Mouse (Mus musculus): ENCODE results near the gene Faap100. TPM values are rescaled to one million over a fixed set of nuclear protein-coding genes. Genes with fewer than 3 reads are reported as not detected.
A peak's percentile ranks its signal among the peaks of the same experiment; 100 is the strongest.

Gene Faap100
- polyA plus RNA-seq, 1 experiment from 2014 or later = 29.2 TPM

- peak; percentile 88 for DNase-seq (ENCODE audit: low spot score, missing footprints)
- peaks cover 9% of the 10 kb centered on the region for H3K4me1 ChIP-seq (ENCODE audit: control insufficient read depth, insufficient read depth, low read length)
- H3K9ac ChIP-seq (ENCODE audit: low read length) = 0 out of 2 replicates have a peak overlapping the region, but pooled peaks have one; percentile 16
- H3K9me3 ChIP-seq (ENCODE audit: control insufficient read depth, low read length) = no peaks in the 10 kb centered on the region
- no peak overlapping the region for H3K27ac ChIP-seq (ENCODE audit: low read depth, low read length)
- no peaks in the 10 kb centered on the region for H3K27me3 ChIP-seq (ENCODE audit: control insufficient read depth, insufficient read depth, low read length)
- WGBS = 33% methylated on average over 7 of the region's 7 CpGs
- H3K4me2 ChIP-seq = no peak overlapping the region
- H3K36me3 ChIP-seq (ENCODE audit: control insufficient read depth, insufficient read depth, low read length) = 0 out of 2 replicates have a peak, but pooled peaks cover 3% of the 10 kb centered on the region
- no peak overlapping the region for H3K4me3 ChIP-seq (ENCODE audit: low read depth, low read length)
- no peak for ATAC-seq (ENCODE audit: low FRiP score)
Observed at GRCm38 (mm10) chr11:120366443-120367027, 12.0 kb downstream of the Faap100 start.

GRCm38 (mm10) chr11:120362891-120363290 lies 15.7 kb downstream of the Faap100 start:
- Histone ChIP-seq H3K4me1 (ENCODE audit: control insufficient read depth, insufficient read depth, low read length) (peaks cover 16% of the 10 kb centered on the region), H3K36me3 (ENCODE audit: control insufficient read depth, insufficient read depth, low read length) (no peaks in the 10 kb centered on the region), H3K27me3 (ENCODE audit: control insufficient read depth, insufficient read depth, low read length) (no peaks in the 10 kb centered on the region), H3K4me2 (no peak overlapping the region), H3K27ac (ENCODE audit: low read depth, low read length) (no peak overlapping the region), H3K4me3 (ENCODE audit: low read depth, low read length) (no peak overlapping the region), H3K9me3 (ENCODE audit: control insufficient read depth, low read length) (no peaks in the 10 kb centered on the region), H3K9ac (ENCODE audit: low read length) (no peak overlapping the region)
- WGBS = 89% methylated on average over 6 of the region's 6 CpGs
- no peak for ATAC-seq (ENCODE audit: low FRiP score)
- no peak for DNase-seq (ENCODE audit: low spot score, missing footprints)

- Histone ChIP-seq H3K4me1 (ENCODE audit: control insufficient read depth, insufficient read depth, low read length) (peaks cover 16% of the 10 kb centered on the region), H3K27me3 (ENCODE audit: control insufficient read depth, insufficient read depth, low read length) (no peaks in the 10 kb centered on the region), H3K36me3 (ENCODE audit: control insufficient read depth, insufficient read depth, low read length) (no peaks in the 10 kb centered on the region), H3K4me2 (no peak within 1 kb of the TSS), H3K27ac (ENCODE audit: low read depth, low read length) (no peak within 1 kb of the TSS), H3K4me3 (ENCODE audit: low read depth, low read length) (no peak within 1 kb of the TSS), H3K9me3 (ENCODE audit: control insufficient read depth, low read length) (no peaks in the 10 kb centered on the region), H3K9ac (ENCODE audit: low read length) (no peak within 1 kb of the TSS)
- ATAC-seq (ENCODE audit: low FRiP score) (no peak), DNase-seq (ENCODE audit: low spot score, missing footprints) (peak; percentile 44)
- WGBS = 68% methylated on average over 10 of the region's 10 CpGs
Observed at GRCm38 (mm10) chr11:120361295-120361694, 17.3 kb downstream of the Faap100 start, which contains the start of gene Fscn2. Fscn2 (plus strand) TSS chr11:120361534.

GRCm38 (mm10) chr11:120360755-120361154 lies 17.8 kb downstream of the Faap100 start:
- Histone ChIP-seq H3K4me3 (ENCODE audit: low read depth, low read length) (no peak overlapping the region), H3K9me3 (ENCODE audit: control insufficient read depth, low read length) (no peaks in the 10 kb centered on the region), H3K4me1 (ENCODE audit: control insufficient read depth, insufficient read depth, low read length) (peaks cover 11% of the 10 kb centered on the region), H3K9ac (ENCODE audit: low read length) (no peak overlapping the region), H3K27me3 (ENCODE audit: control insufficient read depth, insufficient read depth, low read length) (no peaks in the 10 kb centered on the region), H3K36me3 (ENCODE audit: control insufficient read depth, insufficient read depth, low read length) (no peaks in the 10 kb centered on the region), H3K4me2 (no peak overlapping the region), H3K27ac (ENCODE audit: low read depth, low read length) (no peak overlapping the region)
- ATAC-seq (ENCODE audit: low FRiP score) = no peak
- no peak for DNase-seq (ENCODE audit: low spot score, missing footprints)
- WGBS = 75% methylated on average over 5 of the region's 5 CpGs

GRCm38 (mm10) chr11:120360062-120360461 lies 18.5 kb downstream of the Faap100 start:
- H3K27ac ChIP-seq (ENCODE audit: low read depth, low read length) = no peak overlapping the region
- WGBS = 61% methylated on average over 8 of the region's 8 CpGs
- ATAC-seq (ENCODE audit: low FRiP score) = no peak

GRCm38 (mm10) chr11:120359391-120359790 lies 19.2 kb downstream of the Faap100 start:
- Histone ChIP-seq H3K9me3 (ENCODE audit: control insufficient read depth, low read length) (no peaks in the 10 kb centered on the region), H3K4me1 (ENCODE audit: control insufficient read depth, insufficient read depth, low read length) (peaks cover 11% of the 10 kb centered on the region), H3K27ac (ENCODE audit: low read depth, low read length) (no peak overlapping the region), H3K4me2 (no peak overlapping the region), H3K27me3 (ENCODE audit: control insufficient read depth, insufficient read depth, low read length) (no peaks in the 10 kb centered on the region), H3K9ac (ENCODE audit: low read length) (no peak overlapping the region), H3K36me3 (ENCODE audit: control insufficient read depth, insufficient read depth, low read length) (no peaks in the 10 kb centered on the region), H3K4me3 (ENCODE audit: low read depth, low read length) (no peak overlapping the region)
- DNase-seq (ENCODE audit: low spot score, missing footprints) = peak; percentile 66
- WGBS = 80% methylated on average over 6 of the region's 6 CpGs
- no peak for ATAC-seq (ENCODE audit: low FRiP score)

More at GRCm38 (mm10) chr11:120360062-120360461, 18.5 kb downstream of the Faap100 start:
- H3K36me3 ChIP-seq (ENCODE audit: control insufficient read depth, insufficient read depth, low read length) = no peaks in the 10 kb centered on the region
- no peaks in the 10 kb centered on the region for H3K27me3 ChIP-seq (ENCODE audit: control insufficient read depth, insufficient read depth, low read length)
- no peaks in the 10 kb centered on the region for H3K9me3 ChIP-seq (ENCODE audit: control insufficient read depth, low read length)
- no peak overlapping the region for H3K4me3 ChIP-seq (ENCODE audit: low read depth, low read length)
- no peak overlapping the region for H3K4me2 ChIP-seq
- H3K4me1 ChIP-seq (ENCODE audit: control insufficient read depth, insufficient read depth, low read length) = peaks cover 11% of the 10 kb centered on the region
- DNase-seq (ENCODE audit: low spot score, missing footprints) = peak; percentile 72
- no peak overlapping the region for H3K9ac ChIP-seq (ENCODE audit: low read length)

- 25% methylated on average over 10 of the region's 10 CpGs for WGBS
- peaks cover 11% of the 10 kb centered on the region for H3K4me1 ChIP-seq (ENCODE audit: control insufficient read depth, insufficient read depth, low read length)
- peak overlapping the region; percentile 61 for H3K27ac ChIP-seq (ENCODE audit: low read depth, low read length)
- peak overlapping the region; percentile 15; the same call in 1 of the 2 replicates for H3K4me2 ChIP-seq
- DNase-seq (ENCODE audit: low spot score, missing footprints) = peak; percentile 91
- H3K4me3 ChIP-seq (ENCODE audit: low read depth, low read length) = no peak overlapping the region
- no peaks in the 10 kb centered on the region for H3K9me3 ChIP-seq (ENCODE audit: control insufficient read depth, low read length)
- H3K36me3 ChIP-seq (ENCODE audit: control insufficient read depth, insufficient read depth, low read length) = no peaks in the 10 kb centered on the region
- ATAC-seq (ENCODE audit: low FRiP score) = peak; percentile 65
- peak overlapping the region; percentile 49 for H3K9ac ChIP-seq (ENCODE audit: low read length)
- no peaks in the 10 kb centered on the region; the same call in 1 of the 2 replicates for H3K27me3 ChIP-seq (ENCODE audit: control insufficient read depth, insufficient read depth, low read length)
Observed at GRCm38 (mm10) chr11:120357791-120358401, 20.7 kb downstream of the Faap100 start.

GRCm38 (mm10) chr11:120356900-120357299 lies 21.7 kb downstream of the Faap100 start:
- no peaks in the 10 kb centered on the region for H3K36me3 ChIP-seq (ENCODE audit: control insufficient read depth, insufficient read depth, low read length)
- 86% methylated on average over 4 of the region's 4 CpGs for WGBS
- ATAC-seq (ENCODE audit: low FRiP score) (no peak), DNase-seq (ENCODE audit: low spot score, missing footprints) (peak; percentile 79)
- no peak overlapping the region for H3K27ac ChIP-seq (ENCODE audit: low read depth, low read length)
- H3K4me1 ChIP-seq (ENCODE audit: control insufficient read depth, insufficient read depth, low read length) = peaks cover 11% of the 10 kb centered on the region
- H3K4me2 ChIP-seq = no peak overlapping the region
- H3K27me3 ChIP-seq (ENCODE audit: control insufficient read depth, insufficient read depth, low read length) = no peaks in the 10 kb centered on the region; the same call in 1 of the 2 replicates
- H3K9ac ChIP-seq (ENCODE audit: low read length) = no peak overlapping the region
- no peaks in the 10 kb centered on the region for H3K9me3 ChIP-seq (ENCODE audit: control insufficient read depth, low read length)
- no peak overlapping the region for H3K4me3 ChIP-seq (ENCODE audit: low read depth, low read length)

- ATAC-seq (ENCODE audit: low FRiP score) (no peak), DNase-seq (ENCODE audit: low spot score, missing footprints) (no peak)
- no peak overlapping the region for H3K9ac ChIP-seq (ENCODE audit: low read length)
- H3K4me3 ChIP-seq (ENCODE audit: low read depth, low read length) = no peak overlapping the region
- WGBS = 88% methylated on average over 15 of the region's 15 CpGs
- H3K36me3 ChIP-seq (ENCODE audit: control insufficient read depth, insufficient read depth, low read length) = no peaks in the 10 kb centered on the region
- no peaks in the 10 kb centered on the region; the same call in 1 of the 2 replicates for H3K27me3 ChIP-seq (ENCODE audit: control insufficient read depth, insufficient read depth, low read length)
- no peak overlapping the region for H3K27ac ChIP-seq (ENCODE audit: low read depth, low read length)
- no peak overlapping the region for H3K4me2 ChIP-seq
- H3K9me3 ChIP-seq (ENCODE audit: control insufficient read depth, low read length) = no peaks in the 10 kb centered on the region
- H3K4me1 ChIP-seq (ENCODE audit: control insufficient read depth, insufficient read depth, low read length) = peaks cover 11% of the 10 kb centered on the region
Observed at GRCm38 (mm10) chr11:120356319-120356840, 22.2 kb downstream of the Faap100 start.

Measured in midbrain, embryonic 11.5 days (tissue).